Mouse (Mus musculus): ENCODE data around the gene Atf3.

Atf3 gene

DNA sequence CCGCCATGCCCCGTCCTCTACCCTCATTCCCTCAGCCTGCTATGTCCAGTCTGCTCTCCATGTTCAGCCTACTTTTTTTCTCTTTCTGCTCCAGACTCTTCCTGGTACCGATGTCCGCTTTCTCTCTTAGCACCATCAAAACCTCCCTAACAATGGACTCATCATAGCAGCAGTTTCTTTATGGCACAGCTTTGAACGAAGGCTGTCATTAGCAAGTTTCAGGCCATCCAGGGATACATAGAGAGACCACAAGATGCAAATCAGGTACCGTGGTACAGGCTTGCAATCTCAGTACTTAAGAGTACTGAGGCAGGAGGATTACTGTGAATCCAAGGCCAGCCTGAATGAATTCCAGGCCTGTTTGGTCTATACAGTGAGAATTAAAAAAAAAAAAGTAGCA lies 25.1 kb downstream of the Atf3 start:
- DNase-seq (ENCODE audit: low read depth, low spot score): no peak

DNA sequence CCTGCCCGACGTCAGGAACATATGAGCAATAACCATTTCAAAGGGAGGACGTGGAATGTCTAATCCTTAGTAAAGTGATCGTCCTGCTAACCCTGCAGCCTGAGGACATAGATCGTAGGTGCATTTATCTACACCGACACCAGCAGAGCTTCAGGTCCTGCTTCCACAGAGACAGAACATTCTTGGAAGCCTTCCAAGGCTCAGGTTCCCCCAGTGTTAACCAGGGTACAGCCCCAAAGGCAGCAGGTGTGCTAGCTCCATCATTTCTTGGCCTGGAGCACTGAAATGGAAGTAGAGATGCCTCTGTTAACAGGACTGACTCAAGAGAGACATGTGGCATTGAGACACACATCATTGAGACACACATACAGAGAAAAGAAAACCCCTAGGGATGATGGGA lies 25.6 kb downstream of the Atf3 start:
- no peak for DNase-seq (ENCODE audit: low read depth, low spot score)

DNA sequence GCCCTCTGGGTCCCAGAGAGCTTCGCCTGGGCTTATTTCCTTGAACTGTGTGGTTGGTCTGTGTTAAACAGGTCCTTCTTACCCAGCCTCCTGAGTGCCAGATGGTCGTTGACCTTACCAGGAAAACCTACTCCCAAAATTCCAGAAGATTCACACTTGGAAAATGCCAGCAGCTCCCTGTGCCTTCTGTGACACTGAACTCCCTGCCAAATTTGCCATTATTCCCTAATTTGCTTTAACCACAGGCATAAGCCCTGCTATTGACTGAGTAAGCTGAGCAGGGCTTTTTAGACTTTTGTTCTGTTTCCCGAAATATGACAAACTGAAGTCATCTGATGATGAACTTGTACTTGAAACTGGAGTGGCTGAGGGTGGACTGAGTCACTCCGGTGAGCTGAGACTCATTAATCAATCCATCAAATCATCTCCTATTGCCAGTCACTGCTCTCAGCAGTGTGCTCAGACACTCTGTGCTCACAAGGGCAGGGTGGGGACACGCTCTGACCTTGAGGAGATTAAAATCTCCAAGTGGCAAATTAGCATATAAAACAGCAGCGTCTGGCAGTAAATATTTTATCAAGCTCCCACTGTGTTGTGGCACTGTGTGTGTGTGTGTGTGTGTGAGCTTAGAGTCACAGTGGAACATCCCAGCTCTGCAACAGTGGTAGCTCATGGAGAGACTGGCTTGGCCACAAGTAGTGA lies 28.0 kb downstream of the Atf3 start:
- peak; percentile 78 for DNase-seq (ENCODE audit: low read depth, low spot score)

DNA sequence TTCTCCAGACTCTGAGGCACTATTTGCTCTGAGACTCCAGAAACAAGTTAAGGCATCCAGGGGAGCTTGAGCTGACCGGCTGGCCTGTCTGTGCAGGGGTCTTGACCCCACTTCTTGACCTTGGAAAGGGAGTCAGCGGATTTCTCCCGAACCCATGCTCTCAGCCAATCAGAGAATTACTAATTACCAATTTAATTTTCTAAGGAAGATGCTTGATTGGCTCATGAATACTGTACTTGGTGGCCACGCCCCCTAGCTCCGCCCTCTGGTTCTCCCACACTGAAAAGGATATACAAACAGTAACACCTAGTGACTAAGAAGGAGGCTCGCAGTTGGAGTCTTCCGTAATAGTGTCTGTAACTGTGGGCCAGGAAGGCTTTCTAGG lies 31.5 kb downstream of the Atf3 start:
- no peak for DNase-seq (ENCODE audit: low read depth, low spot score)

DNA sequence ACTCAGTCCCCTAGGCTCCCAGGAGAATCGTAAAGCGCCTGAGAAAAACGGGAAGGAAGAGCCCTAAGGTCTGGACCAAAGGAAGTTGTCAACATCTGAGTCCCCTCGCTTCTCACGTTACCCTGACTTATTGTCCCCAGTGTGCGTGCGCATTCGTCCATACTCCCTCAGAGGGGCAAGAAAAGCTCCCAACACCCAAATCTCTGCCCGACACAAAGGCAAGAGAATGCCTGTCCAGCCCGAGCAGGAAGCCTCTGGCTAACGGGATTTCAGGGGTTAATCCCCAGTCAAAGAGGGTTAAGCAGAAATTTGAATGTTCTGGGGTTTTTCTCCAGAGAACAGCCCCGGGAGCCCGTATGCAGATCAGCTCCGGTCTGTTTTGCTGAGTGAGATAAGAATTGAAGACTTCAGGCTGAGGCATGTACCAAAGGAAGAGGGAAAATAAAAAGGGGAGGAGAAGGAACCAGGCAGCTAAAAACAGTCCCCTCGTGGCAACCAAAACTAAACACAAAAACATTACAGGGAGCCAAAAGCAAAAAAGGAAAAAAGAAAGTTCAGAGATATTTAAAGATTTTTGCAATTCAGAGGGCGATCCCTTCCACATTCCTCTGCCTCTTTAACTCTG lies 32.0 kb downstream of the Atf3 start:
- no peak for DNase-seq (ENCODE audit: low read depth, low spot score)

DNA sequence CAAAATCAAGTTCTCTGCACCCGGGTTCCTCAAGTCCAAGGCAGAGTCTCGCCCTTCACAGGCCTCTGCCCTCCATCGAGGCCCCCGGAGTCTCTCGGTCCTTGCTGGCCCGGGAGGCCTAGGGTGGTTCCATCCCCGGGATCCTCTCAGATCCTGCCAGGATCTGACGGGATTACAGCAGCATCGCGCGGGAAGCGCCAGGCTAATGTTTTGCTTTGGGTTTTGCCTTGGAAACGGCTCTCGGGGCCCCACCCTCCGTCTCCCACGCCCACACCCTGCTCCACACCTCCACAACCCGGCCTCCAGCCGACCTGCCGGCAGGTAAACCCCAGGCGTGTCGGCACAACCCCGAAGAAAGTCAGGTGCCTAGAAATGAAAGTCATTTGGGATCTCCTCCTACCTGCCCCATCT lies 33.0 kb downstream of the Atf3 start:
- DNase-seq (ENCODE audit: low read depth, low spot score): no peak

DNA sequence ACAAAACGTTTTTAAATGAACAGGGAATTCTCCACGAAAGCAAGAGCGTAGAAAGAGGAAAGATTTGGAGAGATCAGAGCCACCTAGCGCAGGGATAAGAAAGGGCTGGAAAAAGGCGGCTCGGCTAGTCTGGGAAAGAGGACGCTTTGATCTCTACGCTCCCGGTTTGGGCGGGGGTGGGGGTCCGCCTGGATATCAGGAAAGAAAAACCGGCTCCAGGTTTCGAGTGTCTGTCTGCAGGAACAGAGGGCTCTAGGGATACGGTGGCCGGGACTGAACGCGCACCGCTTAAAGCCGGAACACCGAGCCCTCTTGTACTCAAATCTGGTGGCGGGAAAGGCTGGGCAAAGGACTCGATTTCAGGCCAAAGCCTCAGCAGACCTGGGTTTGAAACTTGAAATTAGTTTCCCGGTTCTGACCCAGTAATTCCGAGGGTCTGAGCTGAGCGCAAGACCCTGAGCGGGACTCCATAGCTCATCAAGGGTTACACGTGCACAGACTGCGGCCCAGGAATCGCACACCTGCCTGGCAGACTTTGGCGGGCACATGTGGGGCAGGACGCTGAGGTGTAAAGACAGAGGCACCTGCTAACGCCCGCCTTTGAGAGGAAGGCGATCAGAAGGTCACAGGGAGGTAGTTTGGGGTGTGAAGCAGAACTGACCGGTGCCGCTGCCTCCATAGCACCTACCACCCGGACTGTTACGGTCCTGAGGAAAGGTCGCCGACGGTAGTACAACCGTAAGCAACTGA lies 33.6 kb downstream of the Atf3 start:
- peak; percentile 53 for DNase-seq (ENCODE audit: low read depth, low spot score)

DNA sequence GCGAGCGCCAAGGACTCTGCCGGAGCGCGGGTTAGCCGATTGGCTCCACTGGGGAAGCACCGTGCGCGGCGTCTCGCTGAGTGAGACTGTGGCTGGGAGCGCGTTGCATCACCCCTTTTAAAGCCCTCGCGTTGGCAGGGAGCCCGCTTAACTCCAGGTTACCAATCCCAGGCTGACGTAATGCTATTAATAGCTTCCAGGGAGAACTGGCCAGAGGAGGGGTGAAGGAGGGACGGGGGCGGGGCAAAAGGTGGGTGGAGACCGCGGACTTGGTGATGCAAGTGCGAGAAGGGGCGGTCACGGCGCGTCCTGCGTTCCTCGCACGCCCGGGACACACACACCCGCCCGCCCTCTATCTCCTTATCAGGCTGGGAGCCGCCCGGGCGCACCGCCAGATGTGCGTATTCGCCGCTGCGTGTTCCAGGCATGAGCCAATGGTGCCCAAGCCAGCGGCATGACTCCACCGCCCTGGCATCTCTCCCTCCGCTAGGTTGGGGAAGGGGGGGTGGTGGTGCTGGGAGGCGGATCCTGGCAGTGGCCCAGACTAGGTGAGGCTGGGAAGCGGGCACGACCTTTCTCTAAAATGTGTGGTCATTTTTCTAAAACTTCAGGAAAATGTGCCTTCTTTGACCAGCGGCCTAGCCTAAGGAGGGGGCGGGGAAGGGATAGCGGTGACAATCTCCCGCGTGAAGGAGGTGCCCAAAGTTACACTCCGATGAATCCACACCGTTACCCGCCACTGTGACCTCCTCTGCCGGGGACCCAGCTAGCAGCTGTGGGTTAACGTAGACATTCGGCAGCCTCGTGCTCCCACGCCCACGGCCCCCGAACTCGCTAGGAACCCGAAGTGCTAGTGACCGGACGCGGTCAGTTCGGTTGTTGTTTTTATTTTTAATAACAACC lies 34.4 kb downstream of the Atf3 start:
- DNase-seq (ENCODE audit: low read depth, low spot score): peak; percentile 95

DNA sequence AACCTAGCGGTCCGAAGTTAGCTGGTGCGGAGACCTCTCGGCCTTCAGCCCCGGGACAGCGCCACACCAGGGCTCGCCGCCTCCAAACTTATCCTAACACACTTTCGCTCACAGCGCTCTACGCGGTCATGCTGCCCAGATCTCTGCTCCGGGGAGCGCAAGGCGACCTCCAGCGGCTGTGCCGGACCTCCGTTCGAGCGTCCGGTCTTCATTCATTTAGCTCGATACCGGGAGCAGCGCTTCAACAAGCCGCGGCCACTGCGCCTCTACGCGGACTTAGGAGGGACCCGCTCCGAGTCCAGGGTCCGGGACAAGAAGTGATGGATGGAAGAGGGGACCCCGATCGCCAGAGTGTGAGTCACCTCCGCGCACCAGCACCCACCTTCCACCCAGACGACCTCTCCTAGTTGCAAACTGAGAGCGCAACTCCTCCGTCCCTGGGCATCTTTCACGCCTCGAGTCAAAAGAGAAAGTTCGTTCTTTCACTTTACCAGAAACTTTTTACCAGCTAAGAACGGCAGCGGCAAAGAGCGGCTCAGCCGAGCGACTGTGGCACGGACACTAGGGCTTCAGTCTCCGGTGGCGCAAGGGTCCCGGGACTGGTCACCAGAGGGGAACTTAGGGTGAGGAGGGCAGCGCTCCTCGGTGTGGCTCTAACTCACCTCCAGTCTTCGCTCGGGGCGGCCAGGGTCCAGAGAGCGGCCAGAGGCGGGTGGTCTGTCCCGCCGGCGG lies 35.2 kb downstream of the Atf3 start:
- DNase-seq (ENCODE audit: low read depth, low spot score): peak; percentile 78

DNA sequence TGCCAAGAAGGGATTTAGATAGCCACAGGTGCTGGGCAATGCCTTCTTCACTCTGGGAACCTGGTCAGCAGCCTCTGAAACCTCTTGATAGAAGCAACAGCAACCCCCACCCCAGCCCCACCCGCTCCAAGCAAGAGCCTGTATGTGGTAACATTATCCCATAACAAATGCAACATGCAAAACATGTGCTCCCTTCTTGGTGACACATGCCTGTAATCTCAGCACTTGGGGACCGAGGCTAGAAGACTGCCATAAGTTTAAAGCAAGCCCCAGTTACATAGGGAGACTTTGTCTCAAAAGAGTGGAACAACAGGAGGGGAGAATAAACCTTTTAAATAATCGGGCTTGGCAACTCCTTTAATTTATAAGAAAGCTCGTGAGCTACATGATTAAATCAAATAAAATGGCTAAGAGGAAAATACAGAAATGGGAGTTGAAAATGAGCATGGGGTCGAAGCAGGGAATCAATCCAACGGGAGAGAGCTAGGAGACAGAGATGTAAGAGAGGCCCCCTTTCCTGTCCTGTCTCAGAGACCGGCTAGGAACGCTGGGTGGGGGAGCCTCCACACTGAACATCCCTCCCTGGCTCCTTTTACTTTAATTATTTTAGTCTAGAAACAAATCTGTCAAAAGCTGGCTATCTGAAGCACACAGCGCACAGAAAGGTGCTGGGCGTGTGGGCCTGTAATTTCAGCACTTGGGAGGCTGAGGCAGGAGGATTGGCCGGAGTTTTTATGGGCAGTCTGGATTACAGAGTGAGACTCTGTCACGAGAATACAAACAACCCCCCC lies 36.2 kb downstream of the Atf3 start:
- DNase-seq (ENCODE audit: low read depth, low spot score): no peak

DNA sequence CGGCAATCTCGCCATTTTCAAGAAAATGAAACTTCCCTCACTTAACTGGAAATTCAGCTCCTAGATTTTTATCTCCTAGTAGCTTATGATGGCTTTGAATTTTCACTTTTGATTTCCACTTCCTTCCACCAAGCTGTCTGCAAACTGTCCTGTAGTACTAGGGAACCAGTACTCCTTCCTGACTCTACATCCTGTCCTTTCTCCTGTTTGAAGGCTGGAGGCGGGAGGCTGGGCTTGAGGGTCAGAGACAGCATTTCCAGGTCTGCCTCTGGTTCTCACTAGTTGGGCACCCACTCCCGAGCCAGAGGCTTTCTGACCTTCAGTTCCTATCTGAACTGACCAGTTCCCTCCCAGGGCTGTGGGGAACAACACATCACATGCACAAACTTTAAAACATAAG lies 37.4 kb downstream of the Atf3 start:
- no peak for DNase-seq (ENCODE audit: low read depth, low spot score)

DNA sequence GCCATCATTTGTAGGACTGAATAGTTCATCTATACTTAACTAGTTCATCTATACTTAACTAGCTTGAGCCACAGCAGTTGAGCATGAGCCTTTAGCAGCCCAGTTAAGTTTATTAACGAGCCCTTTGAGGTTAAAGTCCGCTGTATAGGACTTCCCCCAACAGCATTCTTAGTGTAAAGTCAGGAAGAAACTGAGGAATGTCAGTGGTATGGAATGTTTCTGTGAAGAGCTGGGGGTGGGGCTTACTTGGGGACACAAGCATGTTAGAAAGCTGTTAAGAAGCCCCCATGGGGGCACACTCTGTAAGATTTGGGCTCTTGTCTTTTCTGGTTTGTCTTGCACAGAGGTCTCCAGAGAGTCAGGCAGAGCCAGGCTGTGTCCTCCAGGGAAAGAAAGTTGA lies 38.0 kb downstream of the Atf3 start:
- DNase-seq (ENCODE audit: low read depth, low spot score): no peak

DNA sequence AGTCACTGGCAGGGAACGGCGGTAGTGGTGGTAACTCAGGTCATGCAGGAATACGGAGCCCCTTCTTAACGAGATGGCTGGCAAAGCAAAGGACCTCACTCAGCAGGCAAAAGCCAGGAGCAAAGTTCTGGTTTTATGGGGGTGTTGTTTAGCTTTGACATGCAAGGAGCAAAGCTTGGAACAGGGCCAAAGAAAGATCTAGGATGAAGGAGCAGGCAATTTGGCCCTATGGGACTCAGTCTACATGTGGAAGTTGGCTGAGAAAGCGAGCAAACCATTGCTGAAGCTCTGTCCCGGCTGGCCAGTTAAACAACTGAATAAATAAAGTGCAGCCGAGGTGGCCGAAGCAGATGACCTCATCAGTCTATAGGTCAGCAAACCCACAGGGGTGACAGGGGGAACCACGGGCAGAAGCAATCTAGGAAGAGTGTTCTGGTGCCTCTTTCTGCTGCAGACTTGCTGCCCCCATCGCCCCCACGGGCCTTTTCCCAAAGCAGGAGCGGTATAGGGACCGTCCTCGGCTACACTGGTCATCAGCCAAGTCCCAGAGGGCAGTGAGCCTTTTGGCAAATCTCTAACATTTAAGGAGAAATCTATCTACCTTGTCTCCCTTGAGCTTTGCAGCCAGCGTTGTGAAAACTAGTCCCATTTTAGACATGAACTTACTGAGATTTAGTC lies 39.2 kb downstream of the Atf3 start:
- no peak for DNase-seq (ENCODE audit: low read depth, low spot score)

DNA sequence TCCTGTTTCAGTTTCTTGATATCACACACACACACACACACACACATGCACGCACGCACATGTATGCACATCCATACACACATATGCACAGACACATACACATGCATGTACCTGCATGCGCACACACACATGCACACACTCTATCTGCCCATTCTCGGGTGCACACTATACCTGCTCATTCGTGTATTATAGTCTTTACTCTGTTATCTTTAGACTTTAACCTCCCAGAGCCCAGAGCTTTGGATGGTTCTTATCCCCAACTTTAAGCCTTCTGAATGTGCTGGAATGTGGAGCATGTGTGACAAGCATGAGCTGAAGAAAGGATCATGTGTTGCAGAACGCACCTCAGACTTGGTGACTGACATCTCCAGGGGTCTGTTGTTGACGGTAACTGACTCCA lies 41.0 kb downstream of the Atf3 start:
- DNase-seq (ENCODE audit: low read depth, low spot score): no peak

DNA sequence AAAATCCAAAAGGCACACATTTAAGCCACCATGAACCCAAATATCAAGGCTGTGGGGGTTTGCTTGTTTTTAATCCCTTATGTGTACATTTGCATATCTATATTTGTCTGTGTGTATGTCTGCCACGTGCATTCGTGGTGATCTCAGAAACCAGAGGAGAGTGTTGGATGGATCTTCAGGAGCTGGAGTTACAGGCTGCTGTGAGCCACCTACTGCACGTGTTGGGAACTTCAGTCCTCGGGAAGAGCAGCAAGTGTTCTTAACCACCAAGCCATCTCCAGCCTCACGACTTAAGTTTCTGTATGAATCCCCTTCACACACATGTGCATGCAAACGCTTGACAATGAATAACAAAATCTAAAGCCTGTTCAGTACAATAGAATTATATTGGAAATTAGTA lies 45.4 kb downstream of the Atf3 start:
- DNase-seq (ENCODE audit: low read depth, low spot score): peak; percentile 87

DNA sequence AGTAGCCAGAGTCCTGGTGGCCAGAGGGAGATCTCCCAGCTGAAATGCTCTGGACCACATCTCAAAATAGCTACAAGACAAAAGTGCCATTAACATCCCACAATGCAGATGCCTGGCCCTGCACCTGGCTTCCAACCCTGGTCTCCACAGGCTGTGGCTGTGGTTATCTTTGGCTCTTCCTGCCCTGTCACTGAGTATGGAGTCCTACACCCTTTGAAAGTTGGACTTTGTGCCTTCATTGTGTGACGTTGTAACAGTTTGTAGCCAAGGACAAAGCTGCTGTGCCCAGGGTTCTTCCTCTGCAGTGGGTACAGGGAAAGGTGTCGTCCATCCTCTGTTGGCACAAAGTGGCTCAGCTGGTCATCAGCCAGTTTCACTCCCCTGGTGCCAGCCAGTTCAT lies 47.4 kb downstream of the Atf3 start:
- no peak for DNase-seq (ENCODE audit: low read depth, low spot score)

DNA sequence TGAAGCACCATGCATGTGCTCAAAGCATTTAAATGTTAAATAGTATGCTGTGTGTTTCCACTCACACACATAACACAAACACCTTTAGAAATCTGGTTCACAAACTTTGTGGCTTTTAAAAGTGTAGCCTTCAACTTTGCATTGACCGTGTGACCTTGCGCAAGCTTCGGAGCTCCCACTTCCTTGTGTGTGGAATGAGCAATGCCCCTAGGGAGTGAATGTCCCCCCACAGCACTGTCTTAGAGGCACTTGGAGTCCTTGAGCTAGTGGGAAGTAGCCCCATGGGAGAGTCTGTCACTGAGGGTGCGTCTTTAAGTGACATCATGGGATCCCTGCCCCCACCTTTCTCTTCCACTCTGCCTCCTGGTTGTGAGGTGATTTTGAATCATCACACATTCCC lies 51.6 kb downstream of the Atf3 start:
- DNase-seq (ENCODE audit: low read depth, low spot score): no peak

DNA sequence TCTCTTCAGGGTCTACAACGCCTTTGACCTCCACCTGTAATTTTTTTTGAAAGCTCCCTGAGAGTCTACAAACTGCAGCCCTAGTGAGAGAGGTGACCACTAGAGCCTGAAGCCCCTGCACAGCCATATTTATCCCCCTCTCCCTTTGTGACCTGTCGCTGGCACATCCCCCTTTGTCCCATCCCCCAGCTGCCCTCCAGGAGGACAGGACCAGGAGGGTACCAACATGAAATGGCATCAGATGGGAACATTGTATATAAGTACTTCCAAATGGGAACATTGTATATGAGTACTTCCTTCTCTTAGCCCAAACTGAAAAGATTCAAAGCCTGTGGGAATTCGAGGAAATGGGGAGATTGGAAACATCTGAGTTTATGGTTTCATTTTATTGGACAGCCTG lies 53.1 kb downstream of the Atf3 start, which contains the start of gene Fam71a:
TSS of gene Fam71a (minus strand) at position 101 of the 400 bp plus-strand sequence.
- DNase-seq (ENCODE audit: low read depth, low spot score): no peak

DNA sequence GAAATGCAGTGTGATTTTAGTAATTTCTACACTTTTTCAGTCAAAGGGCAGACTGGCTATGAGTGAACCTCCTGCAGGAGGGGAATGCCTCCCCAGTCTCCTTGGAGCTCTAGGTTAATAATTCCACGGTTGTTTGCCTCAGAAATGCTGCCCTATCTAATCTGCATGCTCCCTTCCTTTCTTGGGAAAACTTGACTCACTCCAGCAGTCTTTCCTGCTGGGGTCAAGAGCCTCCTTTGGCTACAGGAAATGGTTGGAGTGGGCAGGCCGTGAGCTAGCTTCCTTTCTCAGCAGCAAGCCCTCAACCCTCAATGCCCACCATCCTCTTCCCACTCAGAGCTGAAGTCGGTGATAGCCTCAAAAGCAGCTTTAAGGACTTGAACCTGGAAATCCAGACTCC lies 63.5 kb downstream of the Atf3 start:
- no peak for DNase-seq (ENCODE audit: low read depth, low spot score)

DNA sequence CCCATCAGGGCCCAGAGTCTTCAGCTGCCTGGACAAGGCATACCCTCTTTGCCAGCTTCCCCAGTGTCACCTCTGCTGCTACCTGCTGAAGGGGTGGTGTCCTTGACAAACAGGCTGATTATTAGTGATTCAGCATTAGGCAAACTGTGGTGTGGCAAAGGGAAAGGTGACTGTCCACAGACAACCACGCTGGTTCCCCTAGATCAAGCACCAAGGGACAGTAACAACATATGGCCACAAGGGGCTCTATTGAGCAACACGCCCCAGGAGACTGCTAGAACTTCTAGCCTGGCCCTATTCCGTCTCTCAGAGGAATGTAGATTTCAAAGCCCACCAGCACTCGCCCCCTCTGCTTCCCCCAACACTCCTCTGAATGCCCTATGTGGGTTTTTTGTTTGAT lies 64.8 kb downstream of the Atf3 start:
- DNase-seq (ENCODE audit: low read depth, low spot score): peak; percentile 49

All from brain, adult 2 months (tissue).